Mouse (Mus musculus) heart, postnatal 0 days (tissue): ENCODE data around the gene Exoc8.

Source experiments
- CTCF ChIP-seq: IDR thresholded peaks from 2 replicates; pipeline ENCODE4 v1.5.1; 2016; ENCODE audit warnings: antibody characterized with exemption, control low read depth, low read depth
- EP300 ChIP-seq: IDR thresholded peaks from 2 replicates; pipeline ENCODE4 v1.6.1; 2016; ENCODE audit warnings: antibody characterized with exemption, low read depth

DNA sequence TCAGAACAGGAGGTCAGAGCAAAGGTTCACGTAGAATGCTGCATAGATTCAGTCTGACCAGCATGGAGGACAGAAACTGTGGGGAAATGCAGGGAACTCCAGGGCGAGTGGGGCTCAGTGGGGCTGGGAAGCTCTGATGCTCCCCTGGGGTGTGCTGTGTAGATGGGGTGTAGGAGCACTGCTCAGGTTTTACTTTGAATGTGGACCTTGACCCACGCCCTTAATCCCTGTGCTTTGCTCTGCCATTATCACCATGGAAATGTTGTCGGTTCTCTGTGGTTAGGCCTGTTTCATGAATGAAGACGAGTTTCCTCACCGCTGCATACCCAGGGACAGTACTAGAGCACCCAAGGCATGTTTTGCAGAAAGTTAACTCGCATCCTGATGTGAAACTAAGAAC, 26.0 kb downstream of the Exoc8 start:
- TF ChIP-seq CTCF, result no peak
- TF ChIP-seq EP300, result no peak
